Mouse (Mus musculus): ENCODE data around the gene Rab33b.

Gene Rab33b

GRCm38 (mm10) chr3:51483741-51484359 is at the start of gene Rab33b:
Gene Rab33b (plus strand): TSS chr3:51483920.
- peak; percentile 97 to 98 for DNase-seq

DNA sequence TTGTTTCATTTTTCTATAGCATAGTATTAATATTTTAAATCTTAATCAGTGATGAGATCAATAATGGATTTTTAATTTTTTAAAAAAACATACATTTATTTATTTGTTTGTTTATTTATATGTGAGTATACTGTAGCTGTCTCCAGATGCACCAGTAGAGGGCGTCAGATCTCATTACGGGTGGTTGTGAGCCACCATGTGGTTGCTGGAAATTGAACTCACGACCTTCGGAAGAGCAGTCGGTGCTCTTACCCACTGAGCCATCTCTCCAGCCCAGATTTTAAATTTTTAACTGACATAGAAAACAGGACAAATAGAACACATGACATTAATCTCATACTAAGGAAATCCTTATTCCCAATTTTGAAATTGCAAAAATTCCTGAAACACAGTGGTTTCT is 49.4 kb upstream of the Rab33b start:
- DNase-seq = peak; percentile 17 to 24

GRCm38 (mm10) chr3:51434871-51435595 is 48.7 kb upstream of the Rab33b start:
- peak; percentile 68 to 72 for DNase-seq

DNA sequence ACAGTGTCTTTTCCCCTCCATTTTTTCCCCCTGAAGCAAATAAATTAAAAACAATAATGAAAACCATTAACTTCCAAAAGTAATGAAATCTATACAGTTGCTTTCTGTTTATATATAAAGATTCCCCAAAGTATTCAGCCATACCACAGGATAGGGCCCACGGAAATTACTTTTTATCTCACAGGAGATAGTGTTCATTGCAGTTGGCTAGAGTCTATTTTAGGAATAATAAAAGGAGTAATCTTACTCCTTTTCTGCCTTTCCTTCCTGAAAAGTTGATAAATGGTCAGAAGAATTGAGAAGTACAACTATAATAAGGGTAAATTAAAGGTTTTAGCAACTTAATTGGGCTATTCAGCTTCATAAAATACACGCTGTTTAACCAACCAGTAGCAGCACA is 15.2 kb upstream of the Rab33b start:
- no peak for DNase-seq

GRCm38 (mm10) chr3:51475706-51476105 is 8.0 kb upstream of the Rab33b start:
- no peak for DNase-seq

GRCm38 (mm10) chr3:51479893-51480292 is 3.8 kb upstream of the Rab33b start:
- no peak for DNase-seq

DNA sequence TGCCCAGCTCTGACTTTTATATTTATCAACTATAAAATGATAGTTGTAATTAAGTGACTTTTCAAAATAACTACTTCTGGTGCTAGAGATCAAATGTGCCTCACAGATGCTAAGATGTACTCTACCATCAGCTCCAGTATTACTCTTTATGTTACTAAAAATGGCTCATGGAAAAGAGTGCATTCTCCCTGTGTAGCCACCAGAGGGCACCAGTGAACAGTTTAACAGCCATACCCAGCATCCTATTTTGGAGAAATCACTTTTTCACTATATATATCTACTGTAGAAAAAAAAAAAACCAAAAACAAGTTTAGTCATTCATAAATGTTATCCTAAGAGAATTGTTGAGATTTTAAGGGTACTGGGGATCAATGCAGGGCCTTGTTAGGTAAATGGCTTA is 2.7 kb upstream of the Rab33b start:
- peak; percentile 78 to 79 for DNase-seq

DNA sequence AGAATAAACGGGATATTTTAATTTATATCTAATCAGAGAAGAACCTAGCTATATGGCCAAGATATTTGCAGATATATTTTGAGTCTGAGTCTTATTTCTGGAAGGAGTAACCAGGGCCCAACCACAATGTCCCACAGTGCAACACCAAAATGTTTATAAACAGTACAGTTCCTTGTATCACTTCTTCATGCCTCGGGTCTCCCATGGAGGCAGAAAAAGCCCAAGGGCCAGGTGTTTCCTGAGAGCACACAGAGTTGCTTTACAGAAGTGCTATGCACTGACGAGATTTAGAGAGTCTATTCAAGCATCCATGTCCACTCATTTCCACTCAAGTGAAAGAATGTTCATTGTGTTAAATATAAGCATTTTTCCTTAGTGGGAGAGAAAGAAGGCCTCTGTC is 1.8 kb upstream of the Rab33b start:
- no peak for DNase-seq

DNA sequence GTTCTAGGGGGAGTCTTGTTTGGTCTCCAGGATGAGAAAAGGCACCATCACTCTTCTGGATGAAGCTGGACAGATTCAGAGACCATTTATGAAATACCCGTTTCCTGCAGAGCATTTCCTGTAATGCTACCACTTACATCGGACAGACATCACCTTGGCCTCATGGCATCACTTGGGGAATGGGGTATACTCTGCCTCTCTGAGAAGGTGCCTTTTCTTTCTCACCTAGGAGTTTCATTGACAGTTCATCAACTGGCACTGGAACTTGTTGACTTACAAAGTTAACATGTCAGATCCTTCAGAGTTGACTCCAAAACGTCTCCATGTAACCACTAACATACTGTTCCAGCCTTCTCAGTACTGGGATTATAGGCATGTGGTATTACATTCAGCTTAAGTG is 939 bp upstream of the Rab33b start:
- DNase-seq = no peak

GRCm38 (mm10) chr3:51484370-51484769 is 650 bp downstream of the Rab33b start:
- no peak for DNase-seq

- no peak for DNase-seq
These were observed 1.6 kb downstream of the Rab33b start for GRCm38 (mm10) chr3:51485347-51485746.

DNA sequence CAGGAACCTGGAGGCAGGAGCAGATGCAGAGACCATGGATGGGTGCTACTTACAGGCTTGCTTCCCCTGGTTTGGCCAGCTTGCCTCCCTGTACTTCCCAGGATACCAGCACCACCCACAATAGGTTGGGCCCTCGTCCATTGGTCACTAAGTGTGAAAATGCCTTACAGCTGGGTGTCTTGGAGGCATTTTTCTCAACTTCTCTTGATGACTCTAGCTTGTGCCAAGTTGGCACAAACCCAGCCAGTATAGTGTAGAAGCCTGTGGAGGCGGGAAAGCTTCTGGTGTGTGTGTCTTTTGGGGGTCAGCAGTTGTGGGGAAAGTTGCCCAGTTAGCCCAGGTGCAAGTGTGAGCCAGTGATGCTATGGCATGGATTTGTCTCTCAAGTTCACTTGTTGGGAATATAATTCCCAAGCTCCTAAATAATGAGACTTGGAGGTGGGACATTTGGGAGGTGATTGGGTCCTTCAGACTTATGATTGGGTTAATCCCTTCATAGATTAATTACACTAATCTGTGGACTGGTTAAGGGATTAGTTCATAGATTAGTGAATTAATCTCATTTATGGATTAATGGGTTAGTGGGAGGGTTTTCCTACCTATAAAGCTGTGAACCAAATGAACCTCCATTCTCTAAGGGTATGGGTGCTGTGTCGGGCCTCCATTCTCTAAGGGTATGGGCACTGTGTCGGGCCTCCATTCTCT is 2.9 kb downstream of the Rab33b start:
- DNase-seq = no peak

GRCm38 (mm10) chr3:51490088-51490753 is 6.5 kb downstream of the Rab33b start:
- DNase-seq = no peak

- no peak for DNase-seq
These were observed 9.6 kb downstream of the Rab33b start for GRCm38 (mm10) chr3:51493272-51493838.

- DNase-seq = no peak
These were observed 10.7 kb downstream of the Rab33b start for GRCm38 (mm10) chr3:51494466-51494865.

DNA sequence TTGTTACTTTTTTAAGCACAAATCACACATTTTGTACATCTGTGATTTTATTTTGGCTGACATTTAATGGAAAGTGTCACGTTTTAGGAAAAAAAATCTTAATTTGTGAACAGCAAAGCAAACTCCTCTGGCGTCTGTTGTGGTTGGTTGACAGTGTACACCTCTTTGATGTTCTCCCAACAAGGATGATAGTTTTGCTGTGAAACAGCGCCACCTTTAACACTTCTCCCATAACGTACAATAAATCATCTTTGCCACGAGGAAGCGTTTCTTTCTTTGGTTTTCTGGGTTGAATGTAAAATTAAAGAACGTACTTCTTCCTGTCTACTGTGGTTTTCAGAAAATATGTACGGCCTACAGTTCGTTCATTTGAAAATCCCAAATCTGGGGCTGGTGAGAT is 11.9 kb downstream of the Rab33b start:
- DNase-seq = no peak

DNA sequence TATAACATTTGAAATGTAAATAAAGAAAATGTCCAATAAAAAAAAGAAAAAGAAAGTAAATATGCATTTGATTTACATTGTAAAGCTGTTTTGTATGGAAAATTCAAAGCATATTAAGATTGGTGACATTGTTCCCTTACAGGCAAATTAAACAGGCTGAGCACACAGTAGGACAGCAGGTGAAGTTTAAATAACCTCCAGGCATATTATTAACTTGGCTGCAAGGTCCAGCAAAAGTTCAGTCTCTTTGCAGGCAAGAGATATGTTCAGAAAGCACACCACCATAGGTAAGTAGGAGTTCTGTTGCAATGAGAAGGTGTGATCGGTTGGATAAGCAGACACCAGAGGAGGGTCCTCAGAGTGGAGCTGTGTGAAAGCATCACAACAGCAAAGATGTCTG is 14.3 kb downstream of the Rab33b start:
- DNase-seq = no peak

DNA sequence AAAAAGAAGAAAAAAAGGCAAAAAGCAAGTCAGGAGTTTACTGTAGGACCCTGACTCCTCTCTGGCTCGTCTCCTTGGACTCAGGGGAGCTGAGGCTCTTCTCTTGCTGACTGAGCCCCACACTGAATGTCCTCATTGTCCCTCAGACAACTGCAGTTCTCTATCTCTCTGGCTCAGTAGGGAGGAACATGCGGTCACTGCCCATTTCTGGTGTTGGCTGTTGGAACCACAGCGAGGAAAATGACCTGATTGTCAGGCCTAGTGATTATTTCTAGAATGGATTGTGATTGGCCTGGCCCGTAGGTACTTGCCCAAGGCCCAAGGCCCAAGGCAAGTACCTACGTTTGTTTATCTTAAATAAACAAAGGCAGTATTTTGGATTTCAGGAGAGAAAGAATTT is 14.9 kb downstream of the Rab33b start:
- DNase-seq = no peak

DNA sequence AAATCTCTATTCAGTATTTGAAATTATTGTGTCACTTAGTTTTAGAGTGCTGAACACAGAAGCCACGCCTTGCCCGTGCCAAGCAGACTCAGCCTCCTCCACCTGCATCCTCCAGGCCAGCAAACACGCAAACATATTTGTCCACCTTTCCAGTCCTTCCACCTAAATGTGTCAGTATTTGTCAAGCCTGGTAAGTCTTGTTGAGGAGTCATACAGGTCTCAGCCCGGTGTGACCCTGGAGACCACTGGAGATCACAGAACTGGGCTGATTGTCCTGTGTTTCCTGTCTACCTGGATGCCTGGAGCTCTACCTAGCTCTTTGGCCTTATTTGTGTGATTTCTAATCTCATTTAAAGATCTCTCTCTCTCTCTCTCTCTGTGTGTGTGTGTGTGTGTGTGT is 16.2 kb downstream of the Rab33b start:
- DNase-seq = no peak

- DNase-seq = no peak
These were observed 20.7 kb downstream of the Rab33b start for GRCm38 (mm10) chr3:51504385-51504952.

GRCm38 (mm10) chr3:51505465-51505864 is 21.7 kb downstream of the Rab33b start:
- no peak for DNase-seq

GRCm38 (mm10) chr3:51510903-51511302 is 27.2 kb downstream of the Rab33b start:
- DNase-seq = peak; percentile 64 to 66

DNA sequence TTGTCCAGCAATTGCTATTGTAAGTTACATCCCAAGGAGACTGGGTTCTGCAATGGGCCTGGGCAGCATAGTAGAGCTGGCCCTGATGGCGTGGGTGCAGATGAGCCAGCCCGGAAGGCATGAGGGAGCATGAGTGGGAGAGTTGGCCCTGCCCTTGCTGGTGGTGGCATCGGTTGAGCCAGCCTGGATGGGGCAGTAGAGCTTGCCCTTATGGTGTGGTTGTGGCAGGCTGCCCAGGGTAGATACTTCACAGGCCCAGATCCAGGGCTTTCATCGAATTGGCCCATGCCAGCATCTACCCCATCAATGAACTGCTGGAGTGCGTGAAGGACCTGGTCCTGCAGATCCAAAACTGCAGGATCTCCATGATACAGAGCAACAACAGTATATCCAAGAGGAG is 28.3 kb downstream of the Rab33b start:
- DNase-seq = no peak
